Mouse (Mus musculus): ENCODE measurements around the gene Stambpl1. TPM values are rescaled to one million over a fixed set of nuclear protein-coding genes. Genes with fewer than 3 reads are reported as not detected.

Gene Stambpl1
- 16.1 and 21.2 TPM in 2 replicates for total RNA-seq (2014; rRNA removed)
- polyA plus RNA-seq (2015; fragmentation: Nextera tagmentation; extraction: Ambion mirVana), result 19.4 and 19.5 TPM in 2 replicates

DNA sequence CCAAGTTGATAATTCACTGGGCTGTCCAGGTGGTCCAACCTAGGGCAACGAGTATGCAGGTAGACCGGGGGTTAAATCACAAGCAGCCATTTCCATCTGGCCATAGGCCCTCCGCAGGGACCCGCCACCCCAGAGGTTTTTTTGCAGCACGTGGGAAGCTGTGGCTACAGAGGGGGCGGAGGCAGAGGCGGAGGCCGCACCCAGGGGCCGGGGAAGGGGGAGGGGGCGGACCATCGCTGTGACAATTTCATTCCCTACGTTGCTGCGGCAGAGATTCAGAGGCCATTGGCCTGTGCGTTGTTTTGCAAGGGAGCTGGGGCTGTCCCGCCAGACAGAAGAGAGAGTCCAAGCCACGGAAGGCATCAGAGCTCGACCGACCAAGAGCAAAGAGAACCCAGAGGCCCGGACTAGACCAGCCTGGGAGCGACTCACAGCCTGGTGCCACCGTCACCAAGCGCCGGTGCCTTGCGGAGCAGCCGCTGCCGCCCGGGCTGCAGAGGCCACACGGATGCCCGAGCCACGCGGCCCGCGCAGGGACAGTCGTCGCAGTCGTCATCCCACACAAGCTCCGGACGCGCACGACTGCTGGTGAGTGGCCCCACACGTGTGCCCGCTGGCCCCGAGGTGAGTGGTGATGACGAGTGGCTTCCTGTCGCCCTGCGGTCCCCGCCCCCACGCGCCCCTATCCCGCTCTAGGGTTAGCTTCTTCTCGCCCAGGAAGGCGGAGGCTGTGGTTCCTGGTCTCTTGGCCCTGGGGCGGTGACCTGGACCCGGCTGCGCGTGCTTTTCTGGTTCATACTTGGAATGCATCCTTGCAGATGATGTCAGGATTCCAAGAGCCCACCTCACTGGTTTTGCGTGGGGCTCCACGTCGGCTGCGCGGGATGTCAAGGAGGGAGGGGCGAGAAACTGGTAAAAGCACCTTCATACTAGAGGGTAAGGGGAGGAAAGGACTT, at the start of gene Stambpl1:
Stambpl1 (plus strand) TSS at position 222 of the 956 bp plus-strand sequence.
- Histone ChIP-seq H3K27ac (peak within 1 kb of the TSS; percentile 86), H3K27me3 (ENCODE audit: insufficient read depth, low read length) (no peaks in the 10 kb centered on the region), H3K4me3 (ENCODE audit: low read length) (peak within 1 kb of the TSS; percentile 78), H3K4me1 (ENCODE audit: insufficient read depth, low read length) (peaks cover 12% of the 10 kb centered on the region), H3K4me2 (ENCODE audit: low read depth, low read length) (peak within 1 kb of the TSS; percentile 90), H3K9me3 (ENCODE audit: low read length) (no peaks in the 10 kb centered on the region), H3K9ac (replicated peaks; ENCODE audit: low read length) (peak within 1 kb of the TSS; percentile 70), H3K36me3 (ENCODE audit: insufficient read depth, low read length) (no peaks in the 10 kb centered on the region)
- WGBS, result under 1% methylated on average over 62 of the region's 62 CpGs
- DNase-seq (ENCODE audit: low spot score) (peak; percentile 79), ATAC-seq (peak; percentile 91)
- no peak for TF ChIP-seq CTCF (IDR thresholded peaks at IDR 0.05; ENCODE audit: low read depth)

DNA sequence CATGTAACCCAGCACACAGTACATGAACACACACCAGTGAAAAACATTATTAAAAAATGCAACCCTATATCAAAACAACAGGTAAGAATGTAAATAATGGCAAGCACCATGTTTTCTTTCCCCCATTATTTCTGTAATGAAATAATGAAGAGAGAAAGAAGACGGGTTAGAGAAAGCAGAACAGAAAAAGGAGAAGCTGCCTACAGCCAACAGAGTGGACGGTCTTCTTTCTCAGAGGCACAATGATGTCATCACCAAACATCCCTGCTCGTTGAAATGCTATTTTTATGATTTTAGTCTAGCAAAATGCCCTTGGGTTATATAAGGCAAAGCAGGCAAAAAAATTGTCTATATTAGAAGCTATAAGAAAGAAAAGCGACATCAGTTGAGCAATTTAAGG, 43.6 kb upstream of the Stambpl1 start:
- no peaks in the 10 kb centered on the region for H3K36me3 ChIP-seq (ENCODE audit: insufficient read depth, low read length)
- WGBS, result 79% methylated on average over 4 of the region's 4 CpGs
- no peak overlapping the region for H3K4me2 ChIP-seq (ENCODE audit: low read depth, low read length)
- H3K27ac ChIP-seq, result no peak overlapping the region
- H3K4me3 ChIP-seq (ENCODE audit: low read length), result no peak overlapping the region
- H3K9ac ChIP-seq (replicated peaks; ENCODE audit: low read length), result no peak overlapping the region
- H3K4me1 ChIP-seq (ENCODE audit: insufficient read depth, low read length), result no peaks in the 10 kb centered on the region
- TF ChIP-seq CTCF (IDR thresholded peaks at IDR 0.05; ENCODE audit: low read depth), result no peak
- ATAC-seq (no peak), DNase-seq (ENCODE audit: low spot score) (no peak)
- no peaks in the 10 kb centered on the region for H3K27me3 ChIP-seq (ENCODE audit: insufficient read depth, low read length)
- H3K9me3 ChIP-seq (ENCODE audit: low read length), result no peaks in the 10 kb centered on the region

DNA sequence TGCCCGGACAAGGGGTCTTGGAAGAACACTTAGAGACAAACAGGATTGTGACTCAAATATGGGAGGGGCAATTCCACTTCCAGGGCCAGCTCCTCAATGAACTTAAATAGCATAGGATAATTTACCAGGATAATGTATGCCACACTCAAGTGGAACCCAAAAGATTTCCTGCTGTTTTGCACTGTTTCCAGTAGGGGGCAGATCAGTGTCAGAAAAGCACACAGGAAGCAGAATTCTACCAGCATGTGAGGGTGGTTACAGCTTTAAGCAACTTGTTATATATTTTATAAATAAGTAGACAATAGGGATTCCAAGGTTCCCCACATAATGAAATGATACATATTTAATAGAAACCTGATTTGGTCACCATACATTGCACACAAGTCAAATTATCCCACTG, 40.1 kb upstream of the Stambpl1 start:
- Histone ChIP-seq H3K27me3 (ENCODE audit: insufficient read depth, low read length) (no peaks in the 10 kb centered on the region), H3K4me3 (ENCODE audit: low read length) (no peak overlapping the region), H3K27ac (no peak overlapping the region), H3K4me2 (ENCODE audit: low read depth, low read length) (no peak overlapping the region), H3K9ac (replicated peaks; ENCODE audit: low read length) (no peak overlapping the region), H3K9me3 (ENCODE audit: low read length) (no peaks in the 10 kb centered on the region), H3K4me1 (ENCODE audit: insufficient read depth, low read length) (no peaks in the 10 kb centered on the region), H3K36me3 (ENCODE audit: insufficient read depth, low read length) (no peaks in the 10 kb centered on the region)
- DNase-seq (ENCODE audit: low spot score) (peak; percentile 23), ATAC-seq (no peak)
- 89% methylated on average over 1 of the region's 1 CpGs for WGBS
- peak; percentile 46; the same call in 1 of the 2 replicates for TF ChIP-seq CTCF (IDR thresholded peaks at IDR 0.05; ENCODE audit: low read depth)

DNA sequence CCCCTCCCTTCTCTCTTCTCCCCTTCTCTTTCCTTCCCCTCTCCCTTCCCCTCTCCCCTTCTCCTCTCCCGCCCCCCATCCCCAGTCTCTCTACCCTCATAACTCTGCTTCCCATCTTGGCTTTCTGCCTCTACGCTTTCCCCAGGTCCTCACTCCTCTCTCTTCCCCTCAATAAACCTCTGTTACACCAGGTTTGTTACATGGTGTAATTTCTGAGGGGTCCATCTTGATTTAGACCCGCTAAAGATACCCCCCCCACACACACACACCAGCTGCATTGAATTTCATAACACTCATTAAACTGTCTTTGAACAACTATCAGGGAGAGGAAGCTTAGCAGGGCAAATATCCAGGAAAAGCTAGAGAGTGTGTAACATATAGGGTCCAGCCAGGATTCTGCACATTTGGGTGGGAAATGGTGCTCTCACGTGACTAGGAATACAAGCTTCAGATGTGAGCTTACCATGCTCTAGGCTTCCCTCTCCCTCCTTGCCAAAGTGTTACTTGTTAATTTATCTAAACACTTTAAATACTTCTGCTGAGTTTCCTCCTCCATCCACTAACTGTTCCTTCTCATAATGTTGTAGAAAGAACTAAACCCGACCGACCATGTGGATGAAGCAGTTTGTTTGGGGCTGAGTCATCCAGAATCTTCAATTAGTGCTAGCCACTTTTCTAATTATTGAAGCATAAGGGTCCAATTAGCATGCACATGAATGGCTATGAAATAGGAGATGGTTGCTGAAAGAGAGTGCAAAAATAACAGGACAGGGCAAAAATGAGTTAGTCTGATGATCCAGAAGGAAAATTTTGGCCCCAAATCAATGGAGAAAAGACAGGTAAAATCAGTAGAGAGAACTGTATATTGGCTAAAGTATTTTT, 38.5 kb upstream of the Stambpl1 start:
- no peak overlapping the region for H3K9ac ChIP-seq (replicated peaks; ENCODE audit: low read length)
- 80% methylated on average over 6 of the region's 6 CpGs for WGBS
- no peak for DNase-seq (ENCODE audit: low spot score)

DNA sequence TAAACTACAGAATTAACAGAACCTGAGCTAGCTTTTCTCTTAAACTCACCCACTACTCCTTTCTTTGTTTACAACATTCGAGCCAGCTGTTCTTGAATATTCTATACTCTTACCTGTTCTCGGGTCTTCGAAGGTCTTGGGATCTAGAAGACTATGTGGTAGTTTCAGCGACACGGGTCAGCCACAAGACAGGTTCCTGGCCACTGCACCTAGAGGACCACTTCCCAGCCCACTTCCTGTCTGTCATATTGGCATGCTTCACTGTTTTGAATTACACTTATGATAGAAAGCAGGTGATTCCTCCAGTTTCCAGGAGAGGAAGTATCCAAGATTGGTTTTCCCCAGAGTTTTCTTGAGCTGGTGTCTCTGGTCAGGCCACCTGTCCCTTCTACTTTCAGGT, 29.3 kb upstream of the Stambpl1 start:
- DNase-seq (ENCODE audit: low spot score), result no peak
- no peak for TF ChIP-seq CTCF (IDR thresholded peaks at IDR 0.05; ENCODE audit: low read depth)
- H3K4me1 ChIP-seq (ENCODE audit: insufficient read depth, low read length), result no peaks in the 10 kb centered on the region
- no peaks in the 10 kb centered on the region for H3K9me3 ChIP-seq (ENCODE audit: low read length)
- no peaks in the 10 kb centered on the region for H3K36me3 ChIP-seq (ENCODE audit: insufficient read depth, low read length)
- WGBS, result 93% methylated on average over 5 of the region's 5 CpGs
- no peak for ATAC-seq
- H3K4me2 ChIP-seq (ENCODE audit: low read depth, low read length), result no peak overlapping the region
- H3K27me3 ChIP-seq (ENCODE audit: insufficient read depth, low read length), result no peaks in the 10 kb centered on the region
- no peak overlapping the region for H3K4me3 ChIP-seq (ENCODE audit: low read length)
- H3K9ac ChIP-seq (replicated peaks; ENCODE audit: low read length), result no peak overlapping the region
- no peak overlapping the region for H3K27ac ChIP-seq

More for the DNA sequence above, 38.5 kb upstream of the Stambpl1 start:
- no peak overlapping the region for H3K27ac ChIP-seq
- H3K4me3 ChIP-seq (ENCODE audit: low read length), result no peak overlapping the region
- no peaks in the 10 kb centered on the region for H3K9me3 ChIP-seq (ENCODE audit: low read length)
- no peaks in the 10 kb centered on the region for H3K4me1 ChIP-seq (ENCODE audit: insufficient read depth, low read length)
- no peaks in the 10 kb centered on the region for H3K27me3 ChIP-seq (ENCODE audit: insufficient read depth, low read length)
- ATAC-seq, result no peak
- no peaks in the 10 kb centered on the region for H3K36me3 ChIP-seq (ENCODE audit: insufficient read depth, low read length)
- no peak overlapping the region for H3K4me2 ChIP-seq (ENCODE audit: low read depth, low read length)
- no peak for TF ChIP-seq CTCF (IDR thresholded peaks at IDR 0.05; ENCODE audit: low read depth)

DNA sequence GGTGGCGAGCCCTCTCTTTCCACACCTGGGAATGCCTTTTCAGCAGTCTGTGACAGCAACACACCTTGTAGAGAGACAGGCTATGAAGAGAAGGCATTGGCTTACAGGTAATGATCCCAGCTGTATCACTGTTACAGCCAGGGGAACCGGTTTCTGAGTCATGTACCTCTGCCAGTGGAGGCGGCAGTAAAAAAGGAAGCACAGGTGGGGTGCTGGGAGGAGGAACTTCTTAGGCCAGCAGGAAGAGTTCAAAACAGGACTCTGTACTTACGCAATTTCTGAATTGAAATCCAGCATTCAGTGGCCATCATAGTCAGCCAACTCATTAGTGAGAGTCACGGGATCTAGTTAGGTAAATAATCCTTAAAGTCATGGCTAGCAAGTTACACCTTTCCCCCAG, 26.1 kb upstream of the Stambpl1 start, which contains the start of gene Ankrd22:
Ankrd22 (minus strand) TSS at position 163 of the 400 bp plus-strand sequence.
- ATAC-seq (no peak), DNase-seq (ENCODE audit: low spot score) (no peak)
- TF ChIP-seq CTCF (IDR thresholded peaks at IDR 0.05; ENCODE audit: low read depth), result no peak
- 80% methylated on average over 5 of the region's 5 CpGs for WGBS
- Histone ChIP-seq H3K4me2 (ENCODE audit: low read depth, low read length) (no peak within 1 kb of the TSS), H3K9me3 (ENCODE audit: low read length) (no peaks in the 10 kb centered on the region), H3K36me3 (ENCODE audit: insufficient read depth, low read length) (no peaks in the 10 kb centered on the region), H3K9ac (replicated peaks; ENCODE audit: low read length) (no peak within 1 kb of the TSS), H3K27ac (no peak within 1 kb of the TSS), H3K27me3 (ENCODE audit: insufficient read depth, low read length) (no peaks in the 10 kb centered on the region), H3K4me3 (ENCODE audit: low read length) (no peak within 1 kb of the TSS), H3K4me1 (ENCODE audit: insufficient read depth, low read length) (no peaks in the 10 kb centered on the region)

Data from hindbrain, postnatal 0 days (tissue).